Mouse (Mus musculus) kidney, postnatal 0 days (tissue): Measurements from ENCODE around the gene Svbp. TPM values are rescaled to one million over a fixed set of nuclear protein-coding genes. Genes with fewer than 3 reads are reported as not detected.
A peak's percentile ranks its signal among the peaks of the same experiment; 100 is the strongest.

Experiments used
- ATAC-seq: fragments of 200-750 bp; cut with Nextera tagmentation; replicated peaks from 2 replicates; pipeline ENCODE4 v1.8.0; 2017; ENCODE audit warnings: low read depth, moderate number of reproducible peaks, moderate TSS enrichment, moderate library complexity; ENCODE audit not compliant: low FRiP score
- DNase-seq: peaks from one replicate; pipeline ENCODE4 v3.0.0-alpha.2; 2016; ENCODE audit warnings: low spot score
- H3K27ac ChIP-seq: fragments of 300-500 bp; sonication (generic); 2 replicates; pipeline ENCODE4 v1.5.1; 2014; ENCODE audit warnings: mild to moderate bottlenecking
- H3K27me3 ChIP-seq: fragments of 300-500 bp; sonication (generic); 2 replicates; pipeline ENCODE4 v1.6.1; 2014; ENCODE audit warnings: low read length, mixed read lengths; ENCODE audit not compliant: insufficient read depth
- H3K36me3 ChIP-seq: fragments of 300-500 bp; sonication (generic); 2 replicates; pipeline ENCODE4 v1.6.1; 2014; ENCODE audit warnings: low read length, mixed read lengths; ENCODE audit not compliant: insufficient read depth
- H3K4me1 ChIP-seq: fragments of 300-500 bp; sonication (generic); replicated peaks from 2 replicates; pipeline ENCODE4 v1.6.1; 2014; ENCODE audit warnings: antibody characterized with exemption, low read length, mixed read lengths; ENCODE audit not compliant: insufficient read depth
- H3K4me2 ChIP-seq: fragments of 300-500 bp; sonication (generic); 2 replicates; pipeline ENCODE4 v1.6.1; 2014; ENCODE audit warnings: mild to moderate bottlenecking, low read length, moderate library complexity, mixed read lengths
- H3K4me3 ChIP-seq: fragments of 300-500 bp; sonication (generic); replicated peaks from 2 replicates; pipeline ENCODE4 v1.5.1; 2014; ENCODE audit warnings: low read depth, low read length
- H3K9ac ChIP-seq: fragments of 300-500 bp; sonication (generic); 2 replicates; pipeline ENCODE4 v1.6.1; 2014; ENCODE audit warnings: low read depth, low read length
- H3K9me3 ChIP-seq: fragments of 300-500 bp; sonication (generic); replicated peaks from 2 replicates; pipeline ENCODE4 v1.6.1; 2016; ENCODE audit warnings: low read length, inconsistent platforms, mixed read lengths
- CTCF ChIP-seq: IDR thresholded peaks from 2 replicates; pipeline ENCODE4 v1.5.1; 2016; ENCODE audit warnings: antibody characterized with exemption, low read depth, mild to moderate bottlenecking, moderate library complexity
- WGBS: fragments of 180-500 bp; shearing (Covaris S2); extraction: QIAGEN DNeasy Blood & Tissue Kit; methylation state at CpG from one replicate; pipeline ENCODE4 v1.1.7; 2014; 5-methylcytosine and 5-hydroxymethylcytosine counted together
- polyA plus RNA-seq: library from polyadenylated mRNA; unstranded; fragments of >200 nt; fragmentation: Nextera tagmentation; extraction: Ambion mirVana; gene quantifications from 2 replicates; pipeline ENCODE4 v1.2.1, GENCODE M21; 2015

Gene Svbp
- polyA plus RNA-seq, result 138 and 150 TPM in 2 replicates

DNA sequence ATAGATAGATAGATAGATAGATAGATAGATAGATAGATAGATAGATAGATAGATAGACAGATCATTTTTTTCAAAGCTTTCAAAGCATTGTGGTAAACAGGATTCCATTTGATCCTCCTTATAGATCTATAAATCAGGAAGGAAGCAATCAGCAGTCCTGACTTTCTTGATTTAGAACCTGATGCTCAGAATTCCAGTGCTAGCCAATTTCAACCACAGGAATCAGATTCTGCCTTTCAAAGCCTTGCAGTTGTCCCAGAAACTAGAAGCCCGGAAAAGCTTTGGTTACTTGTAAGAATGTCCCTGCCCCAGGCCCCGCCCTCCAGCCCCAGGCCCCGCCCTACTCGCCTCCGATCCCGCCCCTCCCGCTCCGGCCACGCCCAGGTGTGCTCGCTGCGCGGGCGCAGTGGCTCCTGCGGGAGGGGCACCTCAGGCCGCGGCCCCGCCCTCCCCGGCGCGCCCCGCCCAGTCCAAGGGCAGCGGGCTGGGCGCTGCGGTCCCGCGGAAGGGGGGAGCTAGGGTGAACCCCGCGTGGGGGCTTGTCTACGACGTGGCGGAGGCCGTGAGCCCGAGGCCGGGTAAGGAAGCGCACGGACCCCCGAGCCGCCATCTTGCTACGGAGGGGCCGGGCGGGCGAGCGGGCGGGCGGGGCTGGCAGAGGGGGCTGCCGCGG is at the start of gene Svbp:
Gene Svbp, plus strand, starts transcription at position 398 of the 673 bp plus-strand sequence.
- DNase-seq, result peak; percentile 94

GRCm38 (mm10) chr4:119146816-119147215 is 48.3 kb upstream of the Svbp start:
- ATAC-seq (no peak), DNase-seq (no peak)
- Histone ChIP-seq H3K9me3 (no peaks in the 10 kb centered on the region), H3K9ac (no peak overlapping the region), H3K27me3 (no peaks in the 10 kb centered on the region), H3K36me3 (no peaks in the 10 kb centered on the region), H3K4me1 (no peaks in the 10 kb centered on the region), H3K4me2 (no peak overlapping the region), H3K27ac (no peak overlapping the region), H3K4me3 (no peak overlapping the region)
- TF ChIP-seq CTCF, result no peak
- WGBS, result 88% methylated on average over 7 of the region's 7 CpGs

More for the DNA sequence above, at the start of gene Svbp:
- peak; percentile 95 for ATAC-seq
- Histone ChIP-seq H3K27ac (peak within 1 kb of the TSS; percentile 50), H3K4me3 (peak within 1 kb of the TSS; percentile 57), H3K4me1 (peaks cover 6% of the 10 kb centered on the region), H3K36me3 (0 out of 2 replicates have a peak, but pooled peaks cover 8% of the 10 kb centered on the region), H3K9ac (peak within 1 kb of the TSS; percentile 69), H3K9me3 (no peaks in the 10 kb centered on the region), H3K27me3 (no peaks in the 10 kb centered on the region), H3K4me2 (peak within 1 kb of the TSS; percentile 68)
- TF ChIP-seq CTCF, result no peak
- under 1% methylated on average over 44 of the region's 47 CpGs for WGBS

DNA sequence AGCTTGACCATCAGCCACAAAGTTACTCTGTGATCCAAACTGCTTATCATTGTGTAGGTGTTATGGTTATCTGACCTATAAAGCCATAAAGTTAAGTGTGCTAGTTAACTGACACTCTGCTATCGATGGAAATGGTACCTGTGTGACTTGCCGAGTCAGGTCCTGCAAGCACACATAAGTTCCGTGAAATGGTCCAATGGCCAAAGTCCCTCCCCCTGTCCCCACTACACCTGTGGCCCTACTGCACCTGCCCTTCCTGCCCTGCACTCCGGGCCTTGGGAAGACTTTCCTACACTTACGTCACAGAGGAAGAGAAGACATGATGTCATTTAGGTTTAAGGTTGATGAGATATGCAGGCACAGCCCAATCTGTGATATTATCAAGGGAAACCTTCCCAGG is 47.8 kb upstream of the Svbp start:
- H3K9me3 ChIP-seq, result no peaks in the 10 kb centered on the region
- H3K4me3 ChIP-seq, result no peak overlapping the region
- DNase-seq, result no peak
- H3K4me1 ChIP-seq, result no peaks in the 10 kb centered on the region
- H3K27ac ChIP-seq, result no peak overlapping the region
- TF ChIP-seq CTCF, result no peak
- 65% methylated on average over 5 of the region's 5 CpGs for WGBS
- no peaks in the 10 kb centered on the region for H3K36me3 ChIP-seq
- no peak overlapping the region for H3K9ac ChIP-seq
- no peak overlapping the region for H3K4me2 ChIP-seq
- no peak for ATAC-seq
- no peaks in the 10 kb centered on the region for H3K27me3 ChIP-seq

DNA sequence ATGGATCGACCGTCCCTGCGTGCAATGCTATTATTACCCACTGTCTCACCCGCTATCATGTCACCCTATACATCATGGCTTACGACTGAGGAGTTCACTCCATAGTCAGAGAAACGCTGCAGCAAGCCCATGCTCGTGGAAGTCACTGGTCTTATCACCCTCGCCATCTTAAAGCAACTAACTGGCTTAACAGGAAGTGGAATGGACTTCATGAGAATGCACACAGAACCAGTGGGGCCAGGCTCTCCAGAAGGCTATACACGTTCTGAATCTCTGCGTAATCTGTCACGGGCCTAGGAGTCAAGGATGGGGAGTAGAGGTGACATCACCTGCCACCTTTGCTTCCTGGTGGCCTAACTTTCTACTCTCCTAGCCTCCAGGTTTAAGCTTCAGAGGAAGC is 46.4 kb upstream of the Svbp start:
- 70% methylated on average over 11 of the region's 11 CpGs for WGBS
- DNase-seq, result no peak
- no peaks in the 10 kb centered on the region for H3K9me3 ChIP-seq
- no peak overlapping the region for H3K4me2 ChIP-seq
- no peak for ATAC-seq
- no peaks in the 10 kb centered on the region for H3K36me3 ChIP-seq
- H3K27me3 ChIP-seq, result no peaks in the 10 kb centered on the region
- H3K4me1 ChIP-seq, result no peaks in the 10 kb centered on the region
- H3K4me3 ChIP-seq, result no peak overlapping the region
- no peak overlapping the region for H3K9ac ChIP-seq
- no peak overlapping the region for H3K27ac ChIP-seq
- TF ChIP-seq CTCF, result no peak

- DNase-seq, result peak; percentile 32
- ATAC-seq, result no peak
- Histone ChIP-seq H3K9ac (no peak overlapping the region), H3K4me2 (no peak overlapping the region), H3K36me3 (no peaks in the 10 kb centered on the region), H3K4me3 (no peak overlapping the region), H3K9me3 (no peaks in the 10 kb centered on the region), H3K4me1 (no peaks in the 10 kb centered on the region), H3K27ac (no peak overlapping the region), H3K27me3 (no peaks in the 10 kb centered on the region)
- WGBS, result 23% methylated on average over 2 of the region's 2 CpGs
- peak; percentile 66 for TF ChIP-seq CTCF
Measured at GRCm38 (mm10) chr4:119157186-119157585, 37.9 kb upstream of the Svbp start.

DNA sequence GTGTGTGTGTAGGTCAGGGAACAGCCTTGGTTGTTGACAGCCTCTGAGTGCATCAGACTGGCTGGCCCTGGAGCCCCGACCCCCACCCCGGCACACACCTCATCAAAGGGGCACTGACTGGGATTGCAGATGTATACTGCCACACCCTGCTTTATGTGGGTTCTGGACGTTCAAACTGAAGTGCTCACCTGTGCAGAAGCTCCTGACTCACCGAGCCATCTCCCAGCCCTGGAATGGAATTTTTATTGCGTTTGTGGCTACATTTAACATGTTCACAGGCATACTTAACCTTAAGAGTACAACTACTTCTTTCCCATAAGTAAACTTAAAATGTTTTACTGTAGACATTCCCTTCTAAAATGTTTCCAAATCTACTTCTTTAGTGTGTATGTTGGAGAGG is 37.2 kb upstream of the Svbp start:
- Histone ChIP-seq H3K9me3 (no peaks in the 10 kb centered on the region), H3K9ac (no peak overlapping the region), H3K27ac (no peak overlapping the region), H3K4me1 (no peaks in the 10 kb centered on the region), H3K4me2 (no peak overlapping the region), H3K27me3 (no peaks in the 10 kb centered on the region), H3K36me3 (no peaks in the 10 kb centered on the region), H3K4me3 (no peak overlapping the region)
- TF ChIP-seq CTCF, result no peak
- ATAC-seq (no peak; the same call in 1 of the 2 replicates), DNase-seq (no peak)
- WGBS, result 73% methylated on average over 5 of the region's 5 CpGs
